Mouse (Mus musculus) B cell, adult 2 months (primary cell): ENCODE results near the gene Slc50a1.
A peak's percentile ranks its signal among the peaks of the same experiment; 100 is the strongest.

Experiments
- DNase-seq, 2 experiments: peaks; one replicate each; pipeline ENCODE4 v3.0.0; 2022

Slc50a1 gene

GRCm38 (mm10) chr3:89230561-89230960 lies 39.8 kb downstream of the Slc50a1 start:
- DNase-seq, result no peak

- no peak for DNase-seq
Measured at GRCm38 (mm10) chr3:89229276-89229675, 41.1 kb downstream of the Slc50a1 start.

- DNase-seq, result no peak
Measured at GRCm38 (mm10) chr3:89228836-89229235, 41.5 kb downstream of the Slc50a1 start, which contains the start of gene Muc1. TSS of gene Muc1 (plus strand) at chr3:89229057.

GRCm38 (mm10) chr3:89228180-89228549 lies 42.2 kb downstream of the Slc50a1 start:
- peak; percentile 91 for DNase-seq

GRCm38 (mm10) chr3:89227307-89228179 lies 42.8 kb downstream of the Slc50a1 start:
- DNase-seq, result peak; percentile 64

- no peak for DNase-seq
Measured at GRCm38 (mm10) chr3:89226900-89227299, 43.5 kb downstream of the Slc50a1 start, which contains the start of gene Mtx1. TSS of gene Mtx1 (minus strand) at chr3:89227088.

GRCm38 (mm10) chr3:89226361-89226760 lies 44.0 kb downstream of the Slc50a1 start:
- DNase-seq, result no peak

GRCm38 (mm10) chr3:89225918-89226317 lies 44.5 kb downstream of the Slc50a1 start:
- no peak for DNase-seq

GRCm38 (mm10) chr3:89225321-89225815 lies 45.0 kb downstream of the Slc50a1 start:
- no peak for DNase-seq

GRCm38 (mm10) chr3:89224796-89225195 lies 45.6 kb downstream of the Slc50a1 start:
- DNase-seq, result no peak

- no peak for DNase-seq
Measured at GRCm38 (mm10) chr3:89221167-89221566, 49.2 kb downstream of the Slc50a1 start.

- no peak for DNase-seq
Measured at GRCm38 (mm10) chr3:89219546-89219945, 50.8 kb downstream of the Slc50a1 start.

- DNase-seq, result no peak
Measured at GRCm38 (mm10) chr3:89218271-89218670, 52.1 kb downstream of the Slc50a1 start.
